Mouse (Mus musculus) adrenal gland, adult 2 months (tissue): ENCODE data around the gene Fermt1. TPM values are rescaled to one million over a fixed set of nuclear protein-coding genes. Genes with fewer than 3 reads are reported as not detected.

ENCODE experiments used
- DNase-seq: peaks from one replicate; pipeline ENCODE4 v3.0.0; 2021
- long read RNA-seq: library from polyadenylated mRNA; stranded (forward); transcript quantifications from one replicate; pipeline ENCODE4 v2.0.0, GENCODE M21; 2021
- polyA plus RNA-seq: library from polyadenylated mRNA; depleted of rRNA; stranded (reverse); fragments of >200 nt; gene quantifications from 2 replicates; pipeline ENCODE4 v1.2.3, GENCODE M21; 2012; rRNA removed
- total RNA-seq, 2 experiments: library from RNA; stranded (reverse); gene quantifications; 2 replicates each; pipeline ENCODE4 v1.2.3; 2021

The Fermt1 gene
- total RNA-seq (not detected), polyA plus RNA-seq (not detected in 2 replicates)
- long read RNA-seq, result 0 reads

GRCm38 (mm10) chr2:132945326-132946207, at the start of gene Fermt1:
Gene Fermt1 (minus strand): TSS chr2:132945906.
- DNase-seq, result no peak

DNA sequence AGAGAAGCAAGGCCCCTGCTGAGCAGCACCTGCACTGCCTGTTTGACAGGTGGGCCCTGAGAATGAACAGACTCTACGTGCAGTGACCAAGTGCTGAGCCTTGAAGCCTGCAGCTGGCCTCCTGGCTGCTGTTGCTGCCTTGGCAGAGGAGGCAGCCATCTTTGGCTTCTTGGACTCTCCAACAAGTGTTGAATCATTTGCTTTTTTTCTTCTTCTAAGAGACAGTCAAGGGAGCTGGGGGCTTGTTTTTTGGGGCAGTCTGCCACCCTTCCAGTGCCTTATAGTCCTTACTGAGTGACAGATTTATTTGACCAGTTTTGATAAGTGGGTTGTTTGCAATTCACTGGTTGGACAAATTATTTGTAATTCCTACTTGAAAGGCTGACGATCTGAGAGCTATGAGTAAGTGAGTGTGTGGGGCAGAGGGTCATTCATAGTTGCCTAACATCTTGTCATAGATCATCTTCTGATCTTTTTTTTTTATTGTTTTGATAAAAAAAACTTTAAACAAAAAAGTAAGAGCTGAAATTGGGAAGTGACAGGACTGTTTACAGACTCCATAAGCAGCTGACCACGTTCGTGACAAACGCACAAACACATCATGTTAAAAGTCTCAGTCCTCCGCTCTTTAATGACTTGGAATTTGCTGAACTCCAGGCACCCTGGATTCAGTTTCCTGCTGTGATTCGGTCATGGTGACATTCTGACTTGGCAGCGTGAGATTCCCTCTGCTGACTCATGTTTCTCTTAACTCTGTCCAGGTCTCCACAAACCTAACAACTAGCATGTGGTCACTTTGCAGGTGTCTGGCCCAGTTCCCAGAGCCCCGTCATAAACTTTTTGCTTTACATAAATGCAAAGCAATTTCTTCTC, 47.2 kb upstream of the Fermt1 start:
- peak; percentile 81 for DNase-seq

DNA sequence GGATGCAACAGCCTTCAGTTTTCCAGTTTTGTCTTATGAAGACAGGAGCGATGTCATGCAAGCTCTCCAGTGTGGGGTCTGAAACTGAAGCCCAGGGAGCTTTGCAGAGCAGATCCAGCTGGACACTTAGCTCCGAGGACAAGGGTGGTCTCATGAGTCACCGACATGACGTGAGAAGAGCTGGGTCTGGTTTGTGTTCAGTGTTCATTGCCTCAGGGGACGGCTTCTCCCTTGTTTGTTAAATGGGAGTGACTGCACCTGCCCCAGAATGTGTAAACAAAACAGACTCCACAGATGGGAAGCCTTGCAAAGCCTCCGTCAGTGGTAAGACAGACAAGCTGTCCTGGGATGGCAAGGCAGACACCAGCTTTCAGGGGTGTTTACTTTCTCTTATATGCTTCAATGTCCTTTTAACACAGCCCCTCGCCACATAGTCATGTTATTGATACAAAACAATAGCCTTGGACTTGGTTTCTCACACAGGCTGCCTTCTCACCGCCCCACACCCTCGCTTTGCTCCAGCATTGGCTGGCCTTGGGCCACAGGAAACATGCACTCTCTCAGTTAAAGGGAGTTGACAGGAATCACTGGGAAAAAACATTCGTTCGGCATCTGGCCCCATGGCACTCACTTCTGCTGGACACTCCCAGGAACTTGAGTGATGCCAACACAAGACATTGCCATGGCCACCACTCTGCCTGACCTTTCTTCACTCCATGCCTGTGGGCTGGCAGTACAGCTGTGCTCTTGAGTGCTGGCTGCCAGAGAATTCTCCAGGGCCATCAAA, 44.3 kb upstream of the Fermt1 start:
- DNase-seq, result peak; percentile 34

- no peak for DNase-seq
These were observed 27.6 kb upstream of the Fermt1 start for GRCm38 (mm10) chr2:132973346-132973745.

DNA sequence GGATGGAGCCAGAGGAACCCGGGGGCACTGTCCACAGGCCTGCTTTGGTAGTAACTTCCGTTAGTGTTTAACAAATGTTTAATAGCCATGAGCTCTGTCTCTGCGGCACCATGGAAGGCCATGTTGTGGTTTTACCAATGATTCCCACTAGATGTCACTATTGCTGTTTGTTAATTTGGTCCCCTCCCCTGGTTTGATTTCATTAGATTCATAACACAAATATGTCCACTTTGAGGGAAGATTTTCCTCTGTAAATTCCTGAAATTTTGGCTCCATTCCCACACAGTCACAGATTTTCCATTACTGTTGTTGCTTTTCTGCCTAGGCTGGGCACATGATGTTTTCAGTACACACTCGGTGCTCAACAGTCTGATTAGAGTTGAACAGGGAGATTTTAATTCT, 25.1 kb upstream of the Fermt1 start:
- DNase-seq, result peak; percentile 27

DNA sequence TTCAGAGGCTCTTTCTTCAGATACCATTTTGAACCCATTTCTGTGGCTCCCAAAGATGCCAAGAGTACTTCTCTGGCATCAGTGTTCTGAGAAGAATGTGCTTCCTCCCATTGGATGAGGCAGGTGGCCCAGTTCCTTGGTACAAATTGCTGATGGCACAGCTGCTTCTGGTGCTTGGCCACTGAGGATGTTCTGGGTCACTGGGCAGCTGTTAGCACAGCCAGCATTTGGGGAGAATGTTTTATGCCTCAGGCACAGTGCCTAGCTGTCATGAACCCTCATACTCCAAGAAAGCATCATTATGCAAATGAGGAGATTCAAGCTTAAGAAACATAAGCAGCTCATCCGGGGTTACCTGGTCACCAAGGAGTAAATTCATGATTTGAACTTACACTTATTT, 12.1 kb upstream of the Fermt1 start:
- no peak for DNase-seq

GRCm38 (mm10) chr2:132952197-132952596, 6.5 kb upstream of the Fermt1 start:
- no peak for DNase-seq

- no peak for DNase-seq
These were observed 2.5 kb upstream of the Fermt1 start for GRCm38 (mm10) chr2:132948174-132948573.

GRCm38 (mm10) chr2:132946976-132947375, 1.3 kb upstream of the Fermt1 start:
- no peak for DNase-seq

DNA sequence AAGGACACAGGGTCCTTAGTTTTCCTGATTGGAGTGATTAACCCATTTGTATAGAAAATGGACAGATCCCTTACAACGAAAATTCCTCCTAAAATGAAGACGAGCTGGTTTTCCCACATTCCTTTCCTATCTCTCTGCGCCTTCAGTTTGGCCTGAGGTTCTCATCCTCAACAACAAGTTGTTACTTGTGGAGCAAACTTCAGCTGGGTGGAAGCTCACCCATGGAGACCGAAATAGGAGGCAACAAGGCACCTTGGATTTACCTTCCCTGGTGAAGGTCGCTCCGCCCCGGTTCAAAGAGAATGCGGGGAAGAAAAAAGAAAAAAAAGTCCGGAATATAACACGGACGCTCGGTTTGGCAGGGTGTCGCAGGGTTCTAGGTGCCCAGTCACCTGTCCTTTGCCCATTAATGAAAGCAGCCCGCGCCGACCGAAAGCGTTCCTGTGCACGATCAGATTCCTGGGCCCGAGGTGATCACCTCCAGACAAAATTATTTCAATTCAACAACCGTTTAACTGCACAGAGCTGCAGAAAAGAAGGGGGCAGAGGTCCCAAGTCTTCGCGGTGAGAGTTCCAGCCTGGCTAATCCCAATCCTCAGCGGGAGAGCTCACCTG, 888 bp downstream of the Fermt1 start:
- no peak for DNase-seq

GRCm38 (mm10) chr2:132943997-132944396, 1.7 kb downstream of the Fermt1 start:
- no peak for DNase-seq

DNA sequence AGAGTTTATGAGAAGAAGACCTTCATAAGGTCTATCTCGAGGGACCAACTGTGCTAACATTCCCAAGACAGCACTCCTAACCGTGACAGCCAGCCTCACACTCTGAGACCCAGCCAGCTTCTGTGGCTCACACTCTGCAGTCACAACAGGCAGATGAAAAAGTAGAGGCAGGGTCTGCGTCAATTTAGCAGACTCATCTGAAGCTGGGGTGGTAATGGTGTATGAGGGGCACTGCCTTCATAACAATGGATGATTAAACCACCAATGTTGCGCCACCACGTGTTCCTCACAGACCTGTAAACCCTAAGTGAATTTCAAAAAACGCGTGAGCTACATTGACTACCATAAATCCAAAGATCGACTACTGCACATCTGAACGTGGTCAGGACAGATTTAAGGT, 2.1 kb downstream of the Fermt1 start:
- DNase-seq, result no peak

- no peak for DNase-seq
These were observed 6.7 kb downstream of the Fermt1 start for GRCm38 (mm10) chr2:132939056-132939455.

DNA sequence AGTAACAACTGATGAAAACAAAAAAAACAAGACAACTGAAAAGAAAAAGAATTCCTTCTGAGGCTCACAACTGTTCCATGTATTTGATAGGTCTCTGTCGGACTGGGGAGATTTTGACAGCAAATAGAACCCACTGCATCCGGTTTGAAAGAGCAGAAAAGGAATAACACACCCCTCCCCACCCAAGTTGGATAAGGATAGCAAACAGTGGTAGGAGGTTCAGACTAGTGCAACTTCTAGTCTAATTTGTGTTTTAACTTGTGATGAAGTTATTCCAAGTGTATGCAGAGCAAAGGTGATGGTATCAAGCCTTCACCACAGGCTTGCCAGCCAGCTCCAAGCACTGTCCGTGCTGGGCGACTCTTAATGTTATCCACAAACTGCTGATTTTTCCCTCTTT, 9.5 kb downstream of the Fermt1 start:
- no peak for DNase-seq

DNA sequence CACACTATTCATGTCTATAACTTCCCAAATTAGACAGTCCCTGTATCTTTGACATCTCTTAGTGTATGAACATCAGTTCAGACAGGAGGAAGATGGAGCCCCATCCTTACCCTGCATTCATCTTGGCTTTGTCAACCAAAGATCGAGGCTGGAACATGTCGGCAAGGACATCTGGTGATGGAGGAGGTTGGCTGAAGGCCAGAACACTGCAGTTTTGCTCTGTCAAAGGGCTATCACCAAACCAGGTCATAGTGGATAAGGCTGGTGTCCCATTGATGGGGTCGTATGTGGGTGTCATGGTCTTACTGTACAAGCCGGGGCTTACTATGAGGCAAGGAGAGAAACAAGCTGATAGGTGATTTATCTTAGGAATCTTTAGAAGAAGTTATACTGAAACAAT, 11.0 kb downstream of the Fermt1 start:
- no peak for DNase-seq

DNA sequence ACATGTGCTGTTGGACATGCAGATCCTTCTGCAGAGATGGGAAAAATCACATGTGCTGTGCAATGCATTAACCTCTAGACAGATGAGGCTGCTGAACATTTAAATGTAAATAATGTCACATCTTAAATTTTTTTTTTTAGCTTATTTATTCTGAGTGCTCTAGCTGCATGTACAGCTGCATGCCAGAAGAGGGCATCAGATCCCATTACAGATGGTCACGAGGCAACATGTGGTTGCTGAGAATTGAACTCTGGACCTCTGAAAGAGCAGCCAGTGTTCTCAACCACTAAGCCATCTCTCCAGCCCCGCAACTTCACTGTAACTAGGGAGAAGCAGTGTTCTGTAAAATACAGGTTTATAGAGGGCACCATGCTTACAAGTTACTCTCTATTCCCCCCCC, 11.6 kb downstream of the Fermt1 start:
- DNase-seq, result no peak

DNA sequence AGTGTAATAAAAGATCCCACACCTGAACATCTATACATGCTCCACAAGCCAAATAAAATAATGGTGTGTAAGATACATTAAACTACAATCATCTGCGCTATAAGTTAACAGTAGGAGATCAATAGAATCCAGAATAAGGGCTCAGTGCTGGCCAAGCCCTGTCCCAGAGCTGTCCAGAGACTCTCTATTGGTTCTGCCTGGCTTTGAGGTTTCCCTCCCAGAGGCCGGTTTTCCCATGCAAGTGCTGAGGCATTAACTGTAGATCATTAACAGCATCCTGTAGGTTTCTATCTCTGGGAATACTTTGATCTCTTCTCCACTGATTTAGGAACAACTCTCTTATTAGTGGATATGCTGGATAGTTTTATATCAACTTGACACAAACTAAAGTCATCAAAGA, 16.7 kb downstream of the Fermt1 start:
- no peak for DNase-seq

- DNase-seq, result no peak
These were observed 17.8 kb downstream of the Fermt1 start for GRCm38 (mm10) chr2:132927871-132928270.

DNA sequence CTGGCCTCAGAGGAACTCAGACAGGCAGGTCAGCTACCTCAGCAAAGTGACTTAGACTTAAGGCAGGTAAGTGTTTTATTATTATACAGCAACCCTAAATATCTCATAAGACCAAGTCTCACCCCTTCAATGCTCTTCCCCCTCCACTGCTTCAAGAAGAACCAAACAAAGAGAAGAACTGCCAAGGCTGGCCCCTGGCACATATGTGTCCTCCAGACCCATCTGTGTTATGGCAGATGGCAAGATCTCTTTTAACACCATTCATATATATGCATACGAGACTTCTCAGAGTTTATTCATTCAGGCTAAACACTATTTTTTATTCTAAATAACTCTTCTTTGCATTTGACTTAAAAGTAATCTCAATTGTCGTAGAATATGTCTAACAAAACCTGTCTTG, 18.4 kb downstream of the Fermt1 start:
- no peak for DNase-seq

- DNase-seq, result no peak
These were observed 22.2 kb downstream of the Fermt1 start for GRCm38 (mm10) chr2:132923290-132924085.
